Mouse (Mus musculus) kidney, postnatal 0 days (tissue): Measurements from ENCODE around the gene D1Pas1. TPM values are rescaled to one million over a fixed set of nuclear protein-coding genes. Genes with fewer than 3 reads are reported as not detected.

Experiments
- ATAC-seq: fragments of 200-750 bp; cut with Nextera tagmentation; replicated peaks from 2 replicates; pipeline ENCODE4 v1.8.0; 2017; ENCODE audit warnings: low read depth, moderate number of reproducible peaks, moderate TSS enrichment, moderate library complexity; ENCODE audit not compliant: low FRiP score
- DNase-seq: peaks from one replicate; pipeline ENCODE4 v3.0.0-alpha.2; 2016; ENCODE audit warnings: low spot score
- H3K27ac ChIP-seq: fragments of 300-500 bp; sonication (generic); 2 replicates; pipeline ENCODE4 v1.5.1; 2014; ENCODE audit warnings: mild to moderate bottlenecking
- H3K27me3 ChIP-seq: fragments of 300-500 bp; sonication (generic); 2 replicates; pipeline ENCODE4 v1.6.1; 2014; ENCODE audit warnings: low read length, mixed read lengths; ENCODE audit not compliant: insufficient read depth
- H3K36me3 ChIP-seq: fragments of 300-500 bp; sonication (generic); 2 replicates; pipeline ENCODE4 v1.6.1; 2014; ENCODE audit warnings: low read length, mixed read lengths; ENCODE audit not compliant: insufficient read depth
- H3K4me1 ChIP-seq: fragments of 300-500 bp; sonication (generic); replicated peaks from 2 replicates; pipeline ENCODE4 v1.6.1; 2014; ENCODE audit warnings: antibody characterized with exemption, low read length, mixed read lengths; ENCODE audit not compliant: insufficient read depth
- H3K4me2 ChIP-seq: fragments of 300-500 bp; sonication (generic); 2 replicates; pipeline ENCODE4 v1.6.1; 2014; ENCODE audit warnings: mild to moderate bottlenecking, low read length, moderate library complexity, mixed read lengths
- H3K4me3 ChIP-seq: fragments of 300-500 bp; sonication (generic); replicated peaks from 2 replicates; pipeline ENCODE4 v1.5.1; 2014; ENCODE audit warnings: low read depth, low read length
- H3K9ac ChIP-seq: fragments of 300-500 bp; sonication (generic); 2 replicates; pipeline ENCODE4 v1.6.1; 2014; ENCODE audit warnings: low read depth, low read length
- H3K9me3 ChIP-seq: fragments of 300-500 bp; sonication (generic); replicated peaks from 2 replicates; pipeline ENCODE4 v1.6.1; 2016; ENCODE audit warnings: low read length, inconsistent platforms, mixed read lengths
- CTCF ChIP-seq: IDR thresholded peaks from 2 replicates; pipeline ENCODE4 v1.5.1; 2016; ENCODE audit warnings: antibody characterized with exemption, low read depth, mild to moderate bottlenecking, moderate library complexity
- WGBS: fragments of 180-500 bp; shearing (Covaris S2); extraction: QIAGEN DNeasy Blood & Tissue Kit; methylation state at CpG from one replicate; pipeline ENCODE4 v1.1.7; 2014; 5-methylcytosine and 5-hydroxymethylcytosine counted together
- polyA plus RNA-seq: library from polyadenylated mRNA; unstranded; fragments of >200 nt; fragmentation: Nextera tagmentation; extraction: Ambion mirVana; gene quantifications from 2 replicates; pipeline ENCODE4 v1.2.1, GENCODE M21; 2015

D1Pas1 gene
- not detected in 2 replicates for polyA plus RNA-seq

GRCm38 (mm10) chr1:186967201-186967812 is at the start of gene D1Pas1:
Gene D1Pas1 (plus strand): TSS chr1:186967416.
- ATAC-seq (no peak), DNase-seq (no peak)
- Histone ChIP-seq H3K36me3 (no peaks in the 10 kb centered on the region), H3K4me2 (no peak within 1 kb of the TSS), H3K9me3 (peaks cover 13% of the 10 kb centered on the region; the same call in 1 of the 2 replicates), H3K4me1 (no peaks in the 10 kb centered on the region), H3K4me3 (no peak within 1 kb of the TSS), H3K9ac (no peak within 1 kb of the TSS), H3K27me3 (no peaks in the 10 kb centered on the region), H3K27ac (no peak within 1 kb of the TSS)
- 88% methylated on average over 53 of the region's 53 CpGs for WGBS
- TF ChIP-seq CTCF: no peak

GRCm38 (mm10) chr1:186922489-186923370 is 44.5 kb upstream of the D1Pas1 start:
- H3K36me3 ChIP-seq: no peaks in the 10 kb centered on the region
- no peaks in the 10 kb centered on the region for H3K9me3 ChIP-seq
- no peak for ATAC-seq
- no peak overlapping the region for H3K4me3 ChIP-seq
- H3K27me3 ChIP-seq: no peaks in the 10 kb centered on the region
- H3K27ac ChIP-seq: no peak overlapping the region
- no peak for DNase-seq
- WGBS: 38% methylated on average over 17 of the region's 17 CpGs
- H3K9ac ChIP-seq: no peak overlapping the region
- no peak overlapping the region for H3K4me2 ChIP-seq
- H3K4me1 ChIP-seq: no peaks in the 10 kb centered on the region
- TF ChIP-seq CTCF: no peak

- Histone ChIP-seq H3K4me1 (no peaks in the 10 kb centered on the region), H3K27me3 (no peaks in the 10 kb centered on the region), H3K4me2 (no peak overlapping the region), H3K36me3 (no peaks in the 10 kb centered on the region), H3K4me3 (no peak overlapping the region), H3K9me3 (no peaks in the 10 kb centered on the region), H3K27ac (no peak overlapping the region), H3K9ac (no peak overlapping the region)
- ATAC-seq (no peak), DNase-seq (no peak)
- no peak for TF ChIP-seq CTCF
- 64% methylated on average over 12 of the region's 12 CpGs for WGBS
Observed at GRCm38 (mm10) chr1:186924027-186924426, 43.2 kb upstream of the D1Pas1 start.

- TF ChIP-seq CTCF: no peak
- H3K27ac ChIP-seq: no peak overlapping the region
- H3K9ac ChIP-seq: no peak overlapping the region
- no peak overlapping the region for H3K4me2 ChIP-seq
- no peaks in the 10 kb centered on the region for H3K36me3 ChIP-seq
- WGBS: 33% methylated on average over 9 of the region's 9 CpGs
- DNase-seq (no peak), ATAC-seq (no peak)
- no peaks in the 10 kb centered on the region for H3K9me3 ChIP-seq
- no peak overlapping the region for H3K4me3 ChIP-seq
- no peaks in the 10 kb centered on the region for H3K27me3 ChIP-seq
- no peaks in the 10 kb centered on the region for H3K4me1 ChIP-seq
Observed at GRCm38 (mm10) chr1:186925411-186925810, 41.8 kb upstream of the D1Pas1 start.

- no peak for TF ChIP-seq CTCF
Observed at GRCm38 (mm10) chr1:186926316-186926949, 40.8 kb upstream of the D1Pas1 start.

GRCm38 (mm10) chr1:186926950-186927316 is 40.3 kb upstream of the D1Pas1 start:
- H3K9me3 ChIP-seq: no peaks in the 10 kb centered on the region
- no peak overlapping the region for H3K27ac ChIP-seq
- no peak for ATAC-seq
- H3K4me1 ChIP-seq: no peaks in the 10 kb centered on the region
- 76% methylated on average over 6 of the region's 6 CpGs for WGBS
- TF ChIP-seq CTCF: no peak
- no peak overlapping the region for H3K4me3 ChIP-seq
- H3K27me3 ChIP-seq: no peaks in the 10 kb centered on the region
- no peaks in the 10 kb centered on the region for H3K36me3 ChIP-seq
- H3K4me2 ChIP-seq: no peak overlapping the region
- no peak for DNase-seq
- H3K9ac ChIP-seq: no peak overlapping the region

More at GRCm38 (mm10) chr1:186926316-186926949, 40.8 kb upstream of the D1Pas1 start:
- no peak overlapping the region for H3K4me3 ChIP-seq
- WGBS: 66% methylated on average over 8 of the region's 8 CpGs
- no peaks in the 10 kb centered on the region for H3K9me3 ChIP-seq
- H3K27ac ChIP-seq: no peak overlapping the region
- no peak for DNase-seq
- no peak overlapping the region for H3K4me2 ChIP-seq
- H3K36me3 ChIP-seq: no peaks in the 10 kb centered on the region
- H3K27me3 ChIP-seq: no peaks in the 10 kb centered on the region
- H3K4me1 ChIP-seq: no peaks in the 10 kb centered on the region
- no peak overlapping the region for H3K9ac ChIP-seq
- ATAC-seq: no peak
